Mouse (Mus musculus) gastrocnemius, postnatal 25 days (tissue): ENCODE results near the gene Ap2b1. TPM values are rescaled to one million over a fixed set of nuclear protein-coding genes. Genes with fewer than 3 reads are reported as not detected.

Experiments used
- DNase-seq: peaks from one replicate; pipeline ENCODE4 v3.0.0; 2022
- total RNA-seq, 2 experiments: library from RNA; stranded (reverse); gene quantifications; 1 replicate in 1 of 2; 2 replicates in 1 of 2; pipeline ENCODE4 v1.2.3; 2021

The Ap2b1 gene
- total RNA-seq, 2 experiments from 2014 or later, result 30.1 to 32.3 TPM

GRCm38 (mm10) chr11:83398724-83399123 lies 99.9 kb downstream of the Ap2b1 start:
- DNase-seq, result no peak

- DNase-seq, result no peak
Measured at GRCm38 (mm10) chr11:83403787-83404186, 105.0 kb downstream of the Ap2b1 start.

- DNase-seq, result no peak
Measured at GRCm38 (mm10) chr11:83406391-83406790, 107.6 kb downstream of the Ap2b1 start.

GRCm38 (mm10) chr11:83408242-83408641 lies 109.4 kb downstream of the Ap2b1 start:
- DNase-seq, result no peak

- DNase-seq, result no peak
Measured at GRCm38 (mm10) chr11:83409087-83409754, 110.4 kb downstream of the Ap2b1 start, which contains the start of gene Rasl10b. Gene Rasl10b (plus strand): TSS chr11:83409137.

- no peak for DNase-seq
Measured at GRCm38 (mm10) chr11:83409792-83410291, 111.0 kb downstream of the Ap2b1 start.

GRCm38 (mm10) chr11:83410510-83410909 lies 111.7 kb downstream of the Ap2b1 start:
- DNase-seq, result no peak

GRCm38 (mm10) chr11:83417080-83417479 lies 118.3 kb downstream of the Ap2b1 start:
- DNase-seq, result no peak

- DNase-seq, result no peak
Measured at GRCm38 (mm10) chr11:83417708-83418107, 118.9 kb downstream of the Ap2b1 start.

GRCm38 (mm10) chr11:83418566-83418965 lies 119.7 kb downstream of the Ap2b1 start:
- DNase-seq, result no peak

- DNase-seq, result no peak
Measured at GRCm38 (mm10) chr11:83420338-83420737, 121.5 kb downstream of the Ap2b1 start.

- no peak for DNase-seq
Measured at GRCm38 (mm10) chr11:83421305-83421704, 122.5 kb downstream of the Ap2b1 start.

- no peak for DNase-seq
Measured at GRCm38 (mm10) chr11:83424681-83425080, 125.9 kb downstream of the Ap2b1 start.

GRCm38 (mm10) chr11:83426964-83427363 lies 128.1 kb downstream of the Ap2b1 start:
- no peak for DNase-seq

GRCm38 (mm10) chr11:83429355-83429754 lies 130.5 kb downstream of the Ap2b1 start, which contains the start of gene Gas2l2:
Gene Gas2l2 (minus strand): TSS chr11:83429455.
- DNase-seq, result no peak

GRCm38 (mm10) chr11:83432533-83432932 lies 133.7 kb downstream of the Ap2b1 start:
- no peak for DNase-seq

- no peak for DNase-seq
Measured at GRCm38 (mm10) chr11:83437377-83437776, 138.6 kb downstream of the Ap2b1 start, which contains the start of gene 1700020L24Rik. Gene 1700020L24Rik (plus strand): TSS chr11:83437677.

- DNase-seq, result no peak
Measured at GRCm38 (mm10) chr11:83439426-83440060, 140.7 kb downstream of the Ap2b1 start.

GRCm38 (mm10) chr11:83440081-83441064 lies 141.5 kb downstream of the Ap2b1 start:
- peak; percentile 80 for DNase-seq

- peak; percentile 51 for DNase-seq
Measured at GRCm38 (mm10) chr11:83441235-83441634, 142.4 kb downstream of the Ap2b1 start.

- peak; percentile 52 for DNase-seq
Measured at GRCm38 (mm10) chr11:83442596-83443267, 143.9 kb downstream of the Ap2b1 start.

GRCm38 (mm10) chr11:83443824-83444223 lies 145.0 kb downstream of the Ap2b1 start:
- DNase-seq, result no peak
